Mouse (Mus musculus) embryonic facial prominence, embryonic 11.5 days (tissue): ENCODE data around the gene Capn3. TPM values are rescaled to one million over a fixed set of nuclear protein-coding genes. Genes with fewer than 3 reads are reported as not detected.

Experiments
- ATAC-seq: fragments of 200-750 bp; cut with Nextera tagmentation; replicated peaks from 2 replicates; pipeline ENCODE4 v1.8.0; 2017; ENCODE audit warnings: low read depth; ENCODE audit not compliant: insufficient number of reproducible peaks, low FRiP score, low TSS enrichment
- DNase-seq: peaks from one replicate; pipeline ENCODE4 v3.0.0-alpha.2; 2015; ENCODE audit warnings: low spot score
- H3K27ac ChIP-seq: fragments of 300-500 bp; sonication (generic); replicated peaks from 2 replicates; pipeline ENCODE4 v1.5.1; 2014; ENCODE audit warnings: mild to moderate bottlenecking, low read depth, low read length, control low read depth
- H3K27me3 ChIP-seq: fragments of 300-500 bp; sonication (generic); 2 replicates; pipeline ENCODE4 v1.6.1; 2014; ENCODE audit warnings: mild to moderate bottlenecking, low read length, moderate library complexity, mixed read lengths; ENCODE audit not compliant: control insufficient read depth, insufficient read depth
- H3K36me3 ChIP-seq: fragments of 300-500 bp; sonication (generic); replicated peaks from 2 replicates; pipeline ENCODE4 v1.6.1; 2014; ENCODE audit warnings: low read depth, mild to moderate bottlenecking, low read length, moderate library complexity, mixed read lengths; ENCODE audit not compliant: control insufficient read depth, insufficient read depth
- H3K4me1 ChIP-seq: fragments of 300-500 bp; sonication (generic); 2 replicates; pipeline ENCODE4 v1.6.1; 2014; ENCODE audit warnings: low read length, mixed read lengths; ENCODE audit not compliant: control insufficient read depth, insufficient read depth
- H3K4me2 ChIP-seq: fragments of 300-500 bp; sonication (generic); 2 replicates; pipeline ENCODE4 v1.6.1; 2014; ENCODE audit warnings: low read depth, mild to moderate bottlenecking, control low read depth, low read length, moderate library complexity
- H3K4me3 ChIP-seq: fragments of 300-500 bp; sonication (generic); 2 replicates; pipeline ENCODE4 v1.5.1; 2014; ENCODE audit warnings: low read depth, low read length, control low read depth
- H3K9ac ChIP-seq: fragments of 300-500 bp; sonication (generic); replicated peaks from 2 replicates; pipeline ENCODE4 v1.6.1; 2014; ENCODE audit warnings: mild to moderate bottlenecking, control low read depth, low read length
- H3K9me3 ChIP-seq: fragments of 300-500 bp; sonication (generic); replicated peaks from 2 replicates; pipeline ENCODE4 v1.6.1; 2016; ENCODE audit warnings: mild to moderate bottlenecking, low read length, inconsistent platforms, mixed read lengths; ENCODE audit not compliant: control insufficient read depth
- WGBS: fragments of 180-500 bp; shearing (Covaris S2); extraction: QIAGEN DNeasy Blood & Tissue Kit; methylation state at CpG from one replicate; pipeline ENCODE4 v1.1.7; 2014; 5-methylcytosine and 5-hydroxymethylcytosine counted together
- polyA plus RNA-seq: library from polyadenylated mRNA; unstranded; fragments of >200 nt; fragmentation: Nextera tagmentation; extraction: Ambion mirVana; gene quantifications from 2 replicates; pipeline ENCODE4 v1.2.1, GENCODE M21; 2014

The Capn3 gene
- polyA plus RNA-seq, 1 experiment from 2014 or later = 2.3 TPM

DNA sequence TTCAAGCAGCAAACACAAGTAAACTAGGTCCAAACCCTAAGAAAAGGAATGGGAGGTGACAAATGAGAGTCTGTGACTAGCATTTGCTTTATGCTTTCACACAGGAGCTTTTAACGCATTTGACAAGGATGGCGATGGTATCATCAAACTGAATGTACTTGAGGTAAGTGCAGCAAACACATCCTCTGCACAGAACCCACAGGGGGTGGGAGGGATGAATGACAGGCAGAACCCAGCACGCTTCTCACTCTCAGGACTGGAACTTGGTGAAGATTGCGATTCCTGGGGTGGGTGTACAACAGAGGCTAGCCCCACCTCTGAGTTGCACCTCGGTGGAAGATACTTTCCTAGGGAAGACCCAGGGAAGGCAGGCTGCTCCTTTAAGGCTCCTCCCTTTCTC lies 48.2 kb downstream of the Capn3 start:
- WGBS = 79% methylated on average over 5 of the region's 5 CpGs
- H3K9ac ChIP-seq = no peak overlapping the region
- no peaks in the 10 kb centered on the region for H3K27me3 ChIP-seq
- H3K9me3 ChIP-seq = no peaks in the 10 kb centered on the region
- H3K4me1 ChIP-seq = no peaks in the 10 kb centered on the region
- peaks cover 4% of the 10 kb centered on the region; the same call in 1 of the 2 replicates for H3K36me3 ChIP-seq
- H3K4me3 ChIP-seq = no peak overlapping the region
- H3K4me2 ChIP-seq = no peak overlapping the region
- no peak for ATAC-seq
- DNase-seq = no peak
- H3K27ac ChIP-seq = no peak overlapping the region

DNA sequence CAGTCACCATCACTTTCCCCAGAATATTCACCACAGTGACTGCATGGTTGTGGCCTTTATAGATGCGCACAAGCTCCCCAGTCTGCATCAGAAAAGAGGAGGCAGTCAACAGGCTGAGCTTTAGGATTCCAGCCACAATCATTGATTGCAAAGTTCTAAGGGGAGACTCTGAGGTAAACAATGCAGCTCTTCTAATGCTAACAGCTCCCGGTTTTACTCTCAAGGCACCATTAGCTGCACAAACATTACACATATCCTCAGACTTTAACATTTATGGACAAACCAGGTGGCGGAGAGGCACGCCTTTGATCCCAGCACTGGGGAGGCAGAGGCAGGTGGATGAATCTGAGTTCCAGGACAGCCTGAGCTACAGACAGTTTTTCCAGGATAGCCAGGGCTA lies 58.4 kb downstream of the Capn3 start:
- H3K36me3 ChIP-seq = peaks cover 5% of the 10 kb centered on the region
- H3K4me1 ChIP-seq = no peaks in the 10 kb centered on the region
- H3K9me3 ChIP-seq = no peaks in the 10 kb centered on the region
- ATAC-seq (no peak), DNase-seq (no peak)
- no peak overlapping the region for H3K4me2 ChIP-seq
- no peak overlapping the region for H3K27ac ChIP-seq
- H3K27me3 ChIP-seq = no peaks in the 10 kb centered on the region
- H3K4me3 ChIP-seq = no peak overlapping the region
- H3K9ac ChIP-seq = no peak overlapping the region
- WGBS = 94% methylated on average over 4 of the region's 4 CpGs

DNA sequence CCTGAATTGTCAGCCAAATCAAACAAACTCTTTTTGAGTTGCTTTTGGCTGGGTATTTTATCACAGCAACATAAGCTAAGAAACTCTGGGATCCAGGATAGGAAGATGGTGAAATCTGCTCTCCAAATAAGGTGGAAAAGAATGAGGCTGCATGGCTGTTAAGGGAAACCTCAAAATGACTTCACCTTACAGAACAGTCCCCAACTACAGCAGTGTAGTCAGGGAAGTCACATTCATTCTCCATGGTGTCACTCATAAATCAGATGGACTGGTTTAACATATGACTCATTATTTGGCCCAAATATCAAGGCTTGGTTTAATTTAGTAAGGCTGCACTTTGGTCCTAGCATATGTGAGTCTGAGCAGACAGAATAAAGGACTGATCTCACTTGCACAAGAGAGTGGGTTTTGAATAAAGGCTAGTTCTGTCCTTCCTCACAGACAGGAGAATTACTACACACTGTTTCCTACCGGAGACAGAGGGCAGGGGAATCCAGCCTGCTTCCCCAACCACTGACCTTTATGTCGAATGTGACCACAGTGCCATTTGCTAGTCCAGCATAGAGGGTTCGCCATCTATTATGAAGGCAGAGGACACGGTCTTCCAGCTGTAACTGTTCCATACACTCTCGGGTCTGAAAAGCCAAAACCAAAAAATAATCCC lies 62.9 kb downstream of the Capn3 start:
- Histone ChIP-seq H3K27me3 (no peaks in the 10 kb centered on the region), H3K4me2 (no peak overlapping the region), H3K4me3 (no peak overlapping the region), H3K36me3 (peaks cover 6% of the 10 kb centered on the region), H3K9ac (no peak overlapping the region), H3K27ac (no peak overlapping the region), H3K9me3 (no peaks in the 10 kb centered on the region), H3K4me1 (no peaks in the 10 kb centered on the region)
- ATAC-seq (no peak), DNase-seq (no peak)
- 88% methylated on average over 5 of the region's 5 CpGs for WGBS

DNA sequence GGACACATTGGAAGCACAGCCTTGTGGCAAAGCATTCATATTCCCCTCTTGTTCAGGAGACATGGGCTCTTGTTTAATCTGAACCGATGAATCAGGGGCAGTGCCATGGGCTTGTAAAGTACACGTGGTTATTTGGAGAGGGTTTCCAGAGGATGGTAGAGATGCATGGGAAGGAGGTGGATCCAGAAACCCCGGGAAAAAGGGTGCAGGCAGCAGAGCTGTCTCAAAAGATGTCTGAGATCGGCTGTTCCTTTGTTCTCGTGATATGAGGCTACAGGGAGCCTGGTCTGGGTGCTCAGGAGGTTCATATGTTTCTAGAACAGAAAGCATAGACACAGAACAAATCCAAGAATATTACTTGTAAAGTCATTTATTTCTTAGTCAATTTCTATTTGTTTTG lies 71.0 kb downstream of the Capn3 start:
- no peak overlapping the region for H3K4me2 ChIP-seq
- no peak overlapping the region for H3K27ac ChIP-seq
- no peak for ATAC-seq
- H3K9me3 ChIP-seq = no peaks in the 10 kb centered on the region
- no peak overlapping the region for H3K4me3 ChIP-seq
- no peak for DNase-seq
- 89% methylated on average over 5 of the region's 5 CpGs for WGBS
- H3K27me3 ChIP-seq = no peaks in the 10 kb centered on the region
- H3K36me3 ChIP-seq = peaks cover 9% of the 10 kb centered on the region
- no peaks in the 10 kb centered on the region for H3K4me1 ChIP-seq
- H3K9ac ChIP-seq = no peak overlapping the region

DNA sequence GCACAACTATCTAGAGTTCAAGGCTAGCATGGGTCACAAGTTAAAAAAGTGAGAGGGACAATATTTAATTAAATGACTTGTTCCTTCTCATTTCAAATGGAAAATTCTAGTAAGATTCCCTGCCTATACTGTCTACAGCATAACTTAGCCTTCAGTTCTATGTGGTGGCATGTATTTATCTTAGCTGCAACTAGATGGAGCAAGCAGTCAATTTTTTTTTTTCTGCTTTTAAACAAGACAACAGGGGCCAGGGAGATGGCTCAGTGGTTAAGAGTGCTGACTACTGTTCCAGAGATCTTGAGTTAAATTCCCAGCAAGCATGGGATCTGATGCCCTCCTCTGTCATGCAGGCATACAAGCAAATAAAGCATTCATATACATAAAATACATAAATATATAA lies 73.7 kb downstream of the Capn3 start:
- Histone ChIP-seq H3K27ac (no peak overlapping the region), H3K27me3 (no peaks in the 10 kb centered on the region), H3K4me3 (no peak overlapping the region), H3K9ac (no peak overlapping the region), H3K4me2 (no peak overlapping the region), H3K4me1 (no peaks in the 10 kb centered on the region), H3K9me3 (no peaks in the 10 kb centered on the region), H3K36me3 (peaks cover 12% of the 10 kb centered on the region)
- ATAC-seq (no peak), DNase-seq (no peak)

DNA sequence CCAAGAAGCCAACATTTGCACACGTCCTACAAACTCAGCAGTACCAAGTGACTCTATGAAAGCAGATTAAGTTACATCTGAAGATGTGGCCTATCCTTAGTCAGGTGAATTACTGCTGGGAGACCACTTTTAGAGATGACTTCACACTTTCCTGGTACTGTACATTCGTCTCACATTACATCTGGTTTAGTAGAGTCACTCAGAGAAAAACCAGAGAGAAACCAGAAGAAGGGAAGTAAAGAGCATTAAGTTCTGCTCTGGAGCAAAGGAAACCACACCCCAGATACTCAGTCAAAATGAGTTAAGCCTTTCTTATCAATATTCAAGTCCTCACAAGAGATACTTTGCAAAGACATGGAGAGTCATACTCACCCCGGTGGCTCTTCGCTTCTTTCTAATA lies 75.4 kb downstream of the Capn3 start:
- 92% methylated on average over 4 of the region's 4 CpGs for WGBS

DNA sequence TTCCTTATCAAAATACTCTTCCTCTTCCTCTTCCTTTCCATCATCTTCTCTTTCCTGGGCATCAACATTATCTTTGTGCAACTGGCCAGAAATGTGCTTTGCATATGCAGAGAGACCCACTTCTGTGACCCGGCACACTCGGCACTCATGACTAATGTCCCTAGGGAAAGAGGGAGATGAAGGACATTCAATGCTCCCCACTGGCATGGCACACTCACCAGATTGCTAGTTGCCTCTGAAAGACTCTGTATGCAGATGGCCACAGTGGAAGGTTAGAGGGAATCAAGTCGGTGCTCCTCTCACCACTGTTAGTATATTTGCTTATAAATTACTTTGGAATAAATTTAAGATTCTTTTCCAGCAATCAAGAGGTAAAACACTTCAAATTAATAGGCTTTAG lies 83.5 kb downstream of the Capn3 start:
- H3K4me1 ChIP-seq = no peaks in the 10 kb centered on the region
- DNase-seq (no peak), ATAC-seq (no peak)
- no peak overlapping the region for H3K9ac ChIP-seq
- no peaks in the 10 kb centered on the region for H3K9me3 ChIP-seq
- H3K4me3 ChIP-seq = no peak overlapping the region
- WGBS = 84% methylated on average over 3 of the region's 3 CpGs
- no peaks in the 10 kb centered on the region for H3K27me3 ChIP-seq
- no peaks in the 10 kb centered on the region; the same call in 1 of the 2 replicates for H3K36me3 ChIP-seq
- H3K4me2 ChIP-seq = no peak overlapping the region
- H3K27ac ChIP-seq = no peak overlapping the region

More for the DNA sequence above, 75.4 kb downstream of the Capn3 start:
- Histone ChIP-seq H3K4me1 (no peaks in the 10 kb centered on the region), H3K27me3 (no peaks in the 10 kb centered on the region), H3K9ac (no peak overlapping the region), H3K9me3 (no peaks in the 10 kb centered on the region), H3K27ac (no peak overlapping the region), H3K4me2 (no peak overlapping the region), H3K4me3 (no peak overlapping the region), H3K36me3 (peaks cover 12% of the 10 kb centered on the region)
- DNase-seq (no peak), ATAC-seq (no peak)

DNA sequence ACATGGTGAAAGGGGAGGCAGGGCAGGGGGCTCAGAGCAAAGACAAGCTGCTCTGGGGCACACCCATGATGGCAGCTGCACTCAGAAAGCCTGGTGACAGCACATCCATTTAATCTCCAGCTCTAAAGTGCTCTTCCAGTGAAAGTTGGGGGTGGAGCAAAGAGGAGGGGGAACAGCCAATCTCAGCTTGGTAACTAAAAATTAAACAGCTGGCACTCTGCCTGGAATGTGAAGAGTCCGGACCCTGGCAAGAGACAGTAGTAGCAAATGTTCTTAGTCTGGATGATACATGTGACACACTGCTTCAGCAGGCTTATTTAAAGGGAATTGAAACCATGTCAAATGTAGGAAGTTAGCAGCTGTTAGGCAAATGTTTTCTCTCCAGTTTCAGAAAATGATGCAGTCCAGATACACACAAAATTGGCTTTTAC lies 84.0 kb downstream of the Capn3 start:
- 58% methylated on average over 1 of the region's 1 CpGs for WGBS
- ATAC-seq = no peak; the same call in 1 of the 2 replicates
- no peaks in the 10 kb centered on the region; the same call in 1 of the 2 replicates for H3K36me3 ChIP-seq

More for the DNA sequence above, 84.0 kb downstream of the Capn3 start:
- Histone ChIP-seq H3K4me2 (no peak overlapping the region), H3K9ac (no peak overlapping the region), H3K27ac (no peak overlapping the region), H3K4me1 (no peaks in the 10 kb centered on the region), H3K4me3 (no peak overlapping the region), H3K27me3 (no peaks in the 10 kb centered on the region), H3K9me3 (no peaks in the 10 kb centered on the region)
- peak; percentile 24 for DNase-seq
